Mouse (Mus musculus): ENCODE data around the gene Zfp810. TPM values are rescaled to one million over a fixed set of nuclear protein-coding genes. Genes with fewer than 3 reads are reported as not detected.

Gene Zfp810
- total RNA-seq (2014; rRNA removed) (25.4 and 41.4 TPM in 2 replicates), polyA plus RNA-seq (2015; fragmentation: Nextera tagmentation; extraction: Ambion mirVana) (24.2 and 25.1 TPM in 2 replicates)

DNA sequence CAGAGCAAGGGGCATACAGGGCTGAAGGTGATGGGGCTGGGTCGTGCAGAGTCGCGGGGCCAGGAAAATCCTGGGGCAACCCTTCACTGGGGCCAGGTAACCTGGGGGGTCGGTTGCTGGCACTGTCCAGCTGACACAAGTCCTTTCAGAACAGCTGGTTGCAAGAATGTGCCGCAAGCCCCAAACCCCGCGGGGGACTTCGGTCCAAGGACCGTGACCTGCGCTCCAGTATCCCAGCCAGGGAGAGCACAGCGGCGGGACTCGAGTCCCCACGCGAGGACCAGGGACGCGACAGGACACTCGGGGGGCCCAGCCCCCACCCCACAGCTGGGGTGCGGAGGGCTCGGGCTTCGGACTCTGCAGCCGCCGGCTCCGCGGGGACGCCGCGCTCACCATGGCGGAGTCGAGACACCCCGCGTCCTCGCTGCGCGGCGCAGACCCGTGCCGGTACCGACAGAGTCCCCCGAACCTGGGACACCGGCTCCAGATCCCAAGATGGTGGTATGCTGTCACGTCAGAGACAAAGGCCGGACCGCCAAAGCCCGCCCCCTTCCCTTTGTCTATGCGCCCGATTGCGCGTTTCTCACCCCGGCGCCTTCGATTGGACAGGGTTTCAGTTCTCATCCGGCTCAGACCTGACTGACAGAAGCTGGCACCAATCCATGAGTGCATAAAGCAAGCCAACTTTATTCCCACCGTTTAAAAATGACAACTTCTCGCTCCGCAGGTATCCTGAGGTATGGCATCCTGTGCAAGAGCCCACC is at the start of gene Zfp810:
Zfp810 (minus strand) TSS at position 493 of the 764 bp plus-strand sequence.
- H3K9ac ChIP-seq (replicated peaks; ENCODE audit: low read length), result peak within 1 kb of the TSS; percentile 92
- WGBS, result under 1% methylated on average over 55 of the region's 56 CpGs

DNA sequence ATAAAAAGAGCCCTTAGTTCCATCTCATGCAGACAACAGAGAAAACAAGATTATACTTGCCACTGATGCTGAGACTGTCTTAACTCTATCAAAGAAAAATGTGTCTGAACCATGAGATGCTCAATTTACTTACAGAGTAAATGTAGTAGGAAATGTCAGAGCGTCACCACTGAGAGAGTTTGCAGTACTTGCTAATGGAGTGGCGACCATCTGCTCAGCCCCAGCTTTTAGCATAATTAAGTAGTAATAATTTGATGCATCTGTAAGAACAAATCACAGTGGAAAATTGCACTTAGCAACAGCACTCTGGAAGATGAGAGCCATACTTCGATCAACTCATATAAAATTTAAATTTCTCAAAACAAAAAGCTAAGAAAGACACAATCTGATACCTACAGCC is 48.5 kb upstream of the Zfp810 start:
- no peak for DNase-seq (ENCODE audit: low spot score)
- no peaks in the 10 kb centered on the region for H3K4me1 ChIP-seq (ENCODE audit: insufficient read depth, low read length)
- H3K4me3 ChIP-seq (ENCODE audit: low read length), result no peak overlapping the region
- 78% methylated on average over 3 of the region's 3 CpGs for WGBS
- no peaks in the 10 kb centered on the region for H3K9me3 ChIP-seq (ENCODE audit: low read length)
- H3K27me3 ChIP-seq (ENCODE audit: insufficient read depth, low read length), result no peaks in the 10 kb centered on the region
- no peak overlapping the region for H3K27ac ChIP-seq
- no peak overlapping the region for H3K4me2 ChIP-seq (ENCODE audit: low read depth, low read length)
- no peak for ATAC-seq
- no peak overlapping the region for H3K9ac ChIP-seq (replicated peaks; ENCODE audit: low read length)
- TF ChIP-seq CTCF (IDR thresholded peaks at IDR 0.05; ENCODE audit: low read depth), result no peak
- H3K36me3 ChIP-seq (ENCODE audit: insufficient read depth, low read length), result no peaks in the 10 kb centered on the region

More for the DNA sequence above, at the start of gene Zfp810:
- Histone ChIP-seq H3K27me3 (ENCODE audit: insufficient read depth, low read length) (no peaks in the 10 kb centered on the region), H3K4me2 (ENCODE audit: low read depth, low read length) (peak within 1 kb of the TSS; percentile 83), H3K4me1 (ENCODE audit: insufficient read depth, low read length) (0 out of 2 replicates have a peak, but pooled peaks cover 7% of the 10 kb centered on the region), H3K9me3 (ENCODE audit: low read length) (no peaks in the 10 kb centered on the region), H3K27ac (peak within 1 kb of the TSS; percentile 95), H3K36me3 (ENCODE audit: insufficient read depth, low read length) (peaks cover 13% of the 10 kb centered on the region; the same call in 1 of the 2 replicates), H3K4me3 (ENCODE audit: low read length) (peak within 1 kb of the TSS; percentile 79)
- no peak; the same call in 1 of the 2 replicates for TF ChIP-seq CTCF (IDR thresholded peaks at IDR 0.05; ENCODE audit: low read depth)
- DNase-seq (ENCODE audit: low spot score) (peak; percentile 98), ATAC-seq (peak; percentile 99)

- no peak for TF ChIP-seq CTCF (IDR thresholded peaks at IDR 0.05; ENCODE audit: low read depth)
- no peak for ATAC-seq
- 83% methylated on average over 5 of the region's 5 CpGs for WGBS
These were observed 46.5 kb upstream of the Zfp810 start for GRCm38 (mm10) chr9:22353901-22354300.

DNA sequence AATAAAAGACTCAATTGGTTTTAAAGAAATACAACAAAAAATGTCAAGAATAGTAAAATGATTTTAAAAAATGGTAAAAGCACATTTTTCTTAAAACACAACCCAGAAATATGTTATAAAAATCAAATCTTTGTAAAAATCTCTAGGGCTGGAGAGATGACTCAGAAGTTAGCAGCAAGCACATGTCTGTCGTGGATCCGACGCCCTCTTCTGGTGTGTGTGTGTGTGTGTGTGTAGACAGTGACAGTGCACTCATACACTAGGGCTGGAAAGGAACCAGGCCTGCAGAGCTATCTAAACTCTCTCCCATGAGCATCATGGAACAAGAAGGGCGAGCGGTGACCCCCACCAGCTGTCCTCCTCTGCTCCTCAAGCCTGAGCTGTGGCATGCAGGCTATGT is 46.0 kb upstream of the Zfp810 start:
- ATAC-seq (no peak), DNase-seq (ENCODE audit: low spot score) (no peak)
- no peaks in the 10 kb centered on the region for H3K9me3 ChIP-seq (ENCODE audit: low read length)
- H3K4me3 ChIP-seq (ENCODE audit: low read length), result no peak overlapping the region
- no peak overlapping the region for H3K9ac ChIP-seq (replicated peaks; ENCODE audit: low read length)
- no peak overlapping the region for H3K27ac ChIP-seq
- no peaks in the 10 kb centered on the region for H3K27me3 ChIP-seq (ENCODE audit: insufficient read depth, low read length)
- H3K36me3 ChIP-seq (ENCODE audit: insufficient read depth, low read length), result no peaks in the 10 kb centered on the region
- TF ChIP-seq CTCF (IDR thresholded peaks at IDR 0.05; ENCODE audit: low read depth), result 0 out of 2 replicates have a peak, but pooled peaks have one; percentile 12
- no peaks in the 10 kb centered on the region for H3K4me1 ChIP-seq (ENCODE audit: insufficient read depth, low read length)
- H3K4me2 ChIP-seq (ENCODE audit: low read depth, low read length), result no peak overlapping the region
- 95% methylated on average over 5 of the region's 5 CpGs for WGBS

More at GRCm38 (mm10) chr9:22353901-22354300, 46.5 kb upstream of the Zfp810 start:
- DNase-seq (ENCODE audit: low spot score), result no peak
- H3K27me3 ChIP-seq (ENCODE audit: insufficient read depth, low read length), result no peaks in the 10 kb centered on the region
- no peak overlapping the region for H3K27ac ChIP-seq
- H3K4me3 ChIP-seq (ENCODE audit: low read length), result no peak overlapping the region
- no peak overlapping the region for H3K9ac ChIP-seq (replicated peaks; ENCODE audit: low read length)
- no peaks in the 10 kb centered on the region for H3K36me3 ChIP-seq (ENCODE audit: insufficient read depth, low read length)
- no peaks in the 10 kb centered on the region for H3K4me1 ChIP-seq (ENCODE audit: insufficient read depth, low read length)
- H3K4me2 ChIP-seq (ENCODE audit: low read depth, low read length), result no peak overlapping the region
- no peaks in the 10 kb centered on the region for H3K9me3 ChIP-seq (ENCODE audit: low read length)

DNA sequence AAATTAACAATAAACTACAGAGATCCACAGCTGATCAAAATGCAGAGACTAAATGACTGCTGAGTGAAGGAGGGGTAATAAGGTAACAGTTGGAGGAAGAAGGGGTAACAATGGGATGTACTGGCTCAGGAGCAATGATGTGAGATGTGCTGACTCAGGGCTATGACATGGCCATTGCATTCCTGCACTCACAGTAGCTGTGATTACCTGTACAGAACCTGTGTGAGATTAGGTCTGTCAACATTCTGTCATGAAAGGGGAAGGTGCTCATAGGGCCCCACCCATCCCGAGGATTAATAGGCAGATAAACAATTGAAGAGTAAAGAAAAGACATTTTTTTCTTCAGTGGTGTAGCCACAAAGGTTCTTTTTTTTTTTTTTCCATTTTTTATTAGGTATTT is 32.9 kb upstream of the Zfp810 start:
- 100% methylated on average over 1 of the region's 1 CpGs for WGBS
- Histone ChIP-seq H3K27ac (no peak overlapping the region), H3K9me3 (ENCODE audit: low read length) (no peaks in the 10 kb centered on the region), H3K27me3 (ENCODE audit: insufficient read depth, low read length) (no peaks in the 10 kb centered on the region), H3K4me2 (ENCODE audit: low read depth, low read length) (no peak overlapping the region), H3K36me3 (ENCODE audit: insufficient read depth, low read length) (no peaks in the 10 kb centered on the region), H3K4me1 (ENCODE audit: insufficient read depth, low read length) (no peaks in the 10 kb centered on the region), H3K9ac (replicated peaks; ENCODE audit: low read length) (no peak overlapping the region), H3K4me3 (ENCODE audit: low read length) (no peak overlapping the region)
- ATAC-seq, result no peak
- no peak for TF ChIP-seq CTCF (IDR thresholded peaks at IDR 0.05; ENCODE audit: low read depth)
- no peak for DNase-seq (ENCODE audit: low spot score)

GRCm38 (mm10) chr9:22337217-22337616 is 29.8 kb upstream of the Zfp810 start:
- Histone ChIP-seq H3K4me3 (ENCODE audit: low read length) (no peak overlapping the region), H3K4me2 (ENCODE audit: low read depth, low read length) (no peak overlapping the region), H3K27me3 (ENCODE audit: insufficient read depth, low read length) (no peaks in the 10 kb centered on the region), H3K4me1 (ENCODE audit: insufficient read depth, low read length) (no peaks in the 10 kb centered on the region), H3K9me3 (ENCODE audit: low read length) (no peaks in the 10 kb centered on the region), H3K9ac (replicated peaks; ENCODE audit: low read length) (no peak overlapping the region), H3K36me3 (ENCODE audit: insufficient read depth, low read length) (0 out of 2 replicates have a peak, but pooled peaks cover 3% of the 10 kb centered on the region), H3K27ac (no peak overlapping the region)
- ATAC-seq, result no peak
- no peak for DNase-seq (ENCODE audit: low spot score)
- TF ChIP-seq CTCF (IDR thresholded peaks at IDR 0.05; ENCODE audit: low read depth), result no peak
- 100% methylated on average over 2 of the region's 2 CpGs for WGBS

Measured in hindbrain, postnatal 0 days (tissue).